Mouse (Mus musculus) small intestine, adult 2 months (tissue): Measurements from ENCODE around the gene Chgb.

Experiments used
- CTCF ChIP-seq: fragments of 200-500 bp; IDR thresholded peaks from 2 replicates; pipeline ENCODE4 v1.5.1; 2012; ENCODE audit warnings: low read depth, mild to moderate bottlenecking, control low read depth, inconsistent platforms, low read length, moderate library complexity, mixed read lengths; ENCODE audit not compliant: insufficient replicate concordance, insufficient read length; ENCODE audit errors: extremely low read depth
- POLR2A ChIP-seq: fragments of 200-500 bp; IDR thresholded peaks from 2 replicates; pipeline ENCODE4 v1.6.1; 2012; ENCODE audit warnings: low read depth, mild to moderate bottlenecking, control low read depth, inconsistent platforms, low read length, moderate library complexity

GRCm38 (mm10) chr2:132794204-132794586, 13.1 kb downstream of the Chgb start:
- no peak for TF ChIP-seq CTCF
- TF ChIP-seq POLR2A = no peak
